Mouse (Mus musculus): ENCODE data around the gene Kcnt2.

Kcnt2 gene

GRCm38 (mm10) chr1:140379526-140379925, 133.6 kb downstream of the Kcnt2 start:
- DNase-seq = peak; percentile 3

- no peak for DNase-seq
These were observed 135.1 kb downstream of the Kcnt2 start for GRCm38 (mm10) chr1:140381093-140381492.

GRCm38 (mm10) chr1:140390301-140390700, 144.3 kb downstream of the Kcnt2 start:
- no peak for DNase-seq

- DNase-seq = no peak
These were observed 151.8 kb downstream of the Kcnt2 start for GRCm38 (mm10) chr1:140397756-140398155.

GRCm38 (mm10) chr1:140406631-140407288, 160.8 kb downstream of the Kcnt2 start:
- DNase-seq = no peak

GRCm38 (mm10) chr1:140415761-140416160, 169.8 kb downstream of the Kcnt2 start:
- DNase-seq = no peak

- DNase-seq = no peak
These were observed 177.0 kb downstream of the Kcnt2 start for GRCm38 (mm10) chr1:140422954-140423353.

- no peak for DNase-seq
These were observed 183.4 kb downstream of the Kcnt2 start for GRCm38 (mm10) chr1:140429284-140429850.

- no peak for DNase-seq
These were observed 186.1 kb downstream of the Kcnt2 start for GRCm38 (mm10) chr1:140432039-140432438.

GRCm38 (mm10) chr1:140434791-140435190, 188.8 kb downstream of the Kcnt2 start:
- DNase-seq = no peak

GRCm38 (mm10) chr1:140438176-140438575, 192.2 kb downstream of the Kcnt2 start:
- DNase-seq = no peak

- no peak for DNase-seq
These were observed 197.9 kb downstream of the Kcnt2 start for GRCm38 (mm10) chr1:140443904-140444303.

GRCm38 (mm10) chr1:140444394-140444793, 198.4 kb downstream of the Kcnt2 start:
- no peak for DNase-seq

GRCm38 (mm10) chr1:140451461-140451860, 205.5 kb downstream of the Kcnt2 start:
- no peak for DNase-seq

- DNase-seq = no peak
These were observed 206.0 kb downstream of the Kcnt2 start for GRCm38 (mm10) chr1:140451924-140452323.

- DNase-seq = no peak
These were observed 209.9 kb downstream of the Kcnt2 start for GRCm38 (mm10) chr1:140455903-140456302.

GRCm38 (mm10) chr1:140456873-140457272, 210.9 kb downstream of the Kcnt2 start:
- no peak for DNase-seq

- DNase-seq = no peak
These were observed 222.4 kb downstream of the Kcnt2 start for GRCm38 (mm10) chr1:140468315-140468714.

- DNase-seq = no peak
These were observed 223.6 kb downstream of the Kcnt2 start for GRCm38 (mm10) chr1:140469586-140469985.

GRCm38 (mm10) chr1:140476921-140477320, 231.0 kb downstream of the Kcnt2 start:
- no peak for DNase-seq

GRCm38 (mm10) chr1:140484016-140484415, 238.1 kb downstream of the Kcnt2 start:
- no peak for DNase-seq

- DNase-seq = no peak
These were observed 243.9 kb downstream of the Kcnt2 start for GRCm38 (mm10) chr1:140489816-140490215.

GRCm38 (mm10) chr1:140491406-140491805, 245.4 kb downstream of the Kcnt2 start:
- DNase-seq = no peak

- DNase-seq = no peak
These were observed 246.3 kb downstream of the Kcnt2 start for GRCm38 (mm10) chr1:140492237-140492636.

GRCm38 (mm10) chr1:140513451-140513850, 267.5 kb downstream of the Kcnt2 start:
- no peak for DNase-seq

Measured in kidney, adult 11 months (tissue).